Mouse (Mus musculus): Measurements from ENCODE around the gene Pigl.
"Not testable (repeated sequence)": the region's sequence is repeated elsewhere in the genome, so short reads cannot be mapped to it uniquely, and the experiment has no call there.

Pigl gene

GRCm38 (mm10) chr11:62508816-62509215, 50.6 kb downstream of the Pigl start:
- in situ Hi-C loops (cut with MboI; ENCODE audit: low pct_unique_long_range_greater_than_20kb in 1 of 2, low sequenced_read_pairs in 2 of 2, unreplicated experiment in 1 of 2) = not testable (repeated sequence)

GRCm38 (mm10) chr11:62509571-62509970, 51.3 kb downstream of the Pigl start:
- in situ Hi-C loops (cut with MboI; ENCODE audit: low pct_unique_long_range_greater_than_20kb in 1 of 2, low sequenced_read_pairs in 2 of 2, unreplicated experiment in 1 of 2) = no loop called here

- in situ Hi-C loops (cut with MboI; ENCODE audit: low pct_unique_long_range_greater_than_20kb in 1 of 2, low sequenced_read_pairs in 2 of 2, unreplicated experiment in 1 of 2) = no loop called here
Observed at GRCm38 (mm10) chr11:62510956-62511355, 52.7 kb downstream of the Pigl start.

- in situ Hi-C loops (cut with MboI; ENCODE audit: low pct_unique_long_range_greater_than_20kb in 1 of 2, low sequenced_read_pairs in 2 of 2, unreplicated experiment in 1 of 2) = no loop called here
Observed at GRCm38 (mm10) chr11:62511444-62512202, 53.4 kb downstream of the Pigl start.

- in situ Hi-C loops (cut with MboI; ENCODE audit: low pct_unique_long_range_greater_than_20kb in 1 of 2, low sequenced_read_pairs in 2 of 2, unreplicated experiment in 1 of 2) = no loop called here
Observed at GRCm38 (mm10) chr11:62512529-62513080, 54.3 kb downstream of the Pigl start.

GRCm38 (mm10) chr11:62513311-62513710, 55.1 kb downstream of the Pigl start:
- in situ Hi-C loops (cut with MboI; ENCODE audit: low pct_unique_long_range_greater_than_20kb in 1 of 2, low sequenced_read_pairs in 2 of 2, unreplicated experiment in 1 of 2) = no loop called here

- in situ Hi-C loops (cut with MboI; ENCODE audit: low pct_unique_long_range_greater_than_20kb in 1 of 2, low sequenced_read_pairs in 2 of 2, unreplicated experiment in 1 of 2) = no loop called here
Observed at GRCm38 (mm10) chr11:62518991-62519390, 60.7 kb downstream of the Pigl start.

- in situ Hi-C loops (cut with MboI; ENCODE audit: low pct_unique_long_range_greater_than_20kb in 1 of 2, low sequenced_read_pairs in 2 of 2, unreplicated experiment in 1 of 2) = no loop called here
Observed at GRCm38 (mm10) chr11:62522283-62522682, 64.0 kb downstream of the Pigl start.

GRCm38 (mm10) chr11:62537089-62537488, 78.8 kb downstream of the Pigl start:
- in situ Hi-C loops (cut with MboI; ENCODE audit: low pct_unique_long_range_greater_than_20kb in 1 of 2, low sequenced_read_pairs in 2 of 2, unreplicated experiment in 1 of 2) = no loop called here

GRCm38 (mm10) chr11:62537590-62537989, 79.3 kb downstream of the Pigl start:
- in situ Hi-C loops (cut with MboI; ENCODE audit: low pct_unique_long_range_greater_than_20kb in 1 of 2, low sequenced_read_pairs in 2 of 2, unreplicated experiment in 1 of 2) = no loop called here

- in situ Hi-C loops (cut with MboI; ENCODE audit: low pct_unique_long_range_greater_than_20kb in 1 of 2, low sequenced_read_pairs in 2 of 2, unreplicated experiment in 1 of 2) = no loop called here
Observed at GRCm38 (mm10) chr11:62538321-62539088, 80.2 kb downstream of the Pigl start.

GRCm38 (mm10) chr11:62539089-62539890, 81.0 kb downstream of the Pigl start, which contains the start of gene Cenpv:
Cenpv (minus strand) TSS chr11:62539261.
- in situ Hi-C loops (cut with MboI; ENCODE audit: low pct_unique_long_range_greater_than_20kb in 1 of 2, low sequenced_read_pairs in 2 of 2, unreplicated experiment in 1 of 2) = no loop called here

GRCm38 (mm10) chr11:62540167-62540566, 81.9 kb downstream of the Pigl start:
- in situ Hi-C loops (cut with MboI; ENCODE audit: low pct_unique_long_range_greater_than_20kb in 1 of 2, low sequenced_read_pairs in 2 of 2, unreplicated experiment in 1 of 2) = no loop called here

- in situ Hi-C loops (cut with MboI; ENCODE audit: low pct_unique_long_range_greater_than_20kb in 1 of 2, low sequenced_read_pairs in 2 of 2, unreplicated experiment in 1 of 2) = no loop called here
Observed at GRCm38 (mm10) chr11:62540969-62541368, 82.7 kb downstream of the Pigl start.

GRCm38 (mm10) chr11:62541581-62541980, 83.3 kb downstream of the Pigl start:
- in situ Hi-C loops (cut with MboI; ENCODE audit: low pct_unique_long_range_greater_than_20kb in 1 of 2, low sequenced_read_pairs in 2 of 2, unreplicated experiment in 1 of 2) = no loop called here

GRCm38 (mm10) chr11:62543991-62544390, 85.7 kb downstream of the Pigl start:
- in situ Hi-C loops (cut with MboI; ENCODE audit: low pct_unique_long_range_greater_than_20kb in 1 of 2, low sequenced_read_pairs in 2 of 2, unreplicated experiment in 1 of 2) = no loop called here

GRCm38 (mm10) chr11:62549782-62550181, 91.5 kb downstream of the Pigl start:
- in situ Hi-C loops (cut with MboI; ENCODE audit: low pct_unique_long_range_greater_than_20kb in 1 of 2, low sequenced_read_pairs in 2 of 2, unreplicated experiment in 1 of 2) = no loop called here

- in situ Hi-C loops (cut with MboI; ENCODE audit: low pct_unique_long_range_greater_than_20kb in 1 of 2, low sequenced_read_pairs in 2 of 2, unreplicated experiment in 1 of 2) = no loop called here
Observed at GRCm38 (mm10) chr11:62550227-62550685, 92.0 kb downstream of the Pigl start.
